Mouse (Mus musculus): ENCODE data around the gene Gabra4.

- no peak for TF ChIP-seq CTCF (IDR thresholded peaks at IDR 0.05; ENCODE audit: low read depth)
- TF ChIP-seq EP300 (IDR thresholded peaks at IDR 0.05; ENCODE audit: low read depth) = no peak
Observed at GRCm38 (mm10) chr5:71595321-71595720, 62.8 kb downstream of the Gabra4 start.

Data from liver, embryonic 14.5 days (tissue).